Mouse (Mus musculus): ENCODE measurements around the gene Rbp2. TPM values are rescaled to one million over a fixed set of nuclear protein-coding genes. Genes with fewer than 3 reads are reported as not detected.

The Rbp2 gene
- total RNA-seq, 2 experiments from 2014 or later, result not detected

DNA sequence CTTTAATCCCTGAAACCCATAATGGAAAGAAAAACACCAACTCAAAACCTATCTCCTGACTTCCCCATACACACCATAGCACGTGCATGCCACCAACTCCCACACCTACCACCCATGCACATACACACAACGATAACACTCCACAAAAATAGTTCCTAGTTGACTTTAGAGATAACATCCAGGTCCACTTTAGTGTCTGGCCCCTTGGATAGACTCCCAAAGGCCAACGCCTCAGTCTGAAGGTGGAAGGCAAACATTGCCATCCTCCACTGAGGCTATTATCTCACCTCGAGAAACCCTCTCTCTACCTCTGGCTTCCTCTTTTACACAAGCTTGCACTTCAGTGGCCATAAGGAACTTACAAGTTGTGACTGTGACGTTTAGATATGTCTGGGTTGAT is 6.3 kb downstream of the Rbp2 start:
- no peak overlapping the region for H3K27ac ChIP-seq
- H3K4me3 ChIP-seq, result no peak overlapping the region
- no peak for DNase-seq (ENCODE audit: low spot score in 2 of 2)
- TF ChIP-seq CTCF (conservative IDR thresholded peaks at IDR 0.05), result no peak

- no peak for TF ChIP-seq CTCF (conservative IDR thresholded peaks at IDR 0.05)
- DNase-seq (ENCODE audit: low spot score in 2 of 2), result no peak
- Histone ChIP-seq H3K27ac (no peak overlapping the region), H3K4me3 (no peak overlapping the region)
Measured at GRCm38 (mm10) chr9:98492821-98493220, 6.9 kb downstream of the Rbp2 start.

DNA sequence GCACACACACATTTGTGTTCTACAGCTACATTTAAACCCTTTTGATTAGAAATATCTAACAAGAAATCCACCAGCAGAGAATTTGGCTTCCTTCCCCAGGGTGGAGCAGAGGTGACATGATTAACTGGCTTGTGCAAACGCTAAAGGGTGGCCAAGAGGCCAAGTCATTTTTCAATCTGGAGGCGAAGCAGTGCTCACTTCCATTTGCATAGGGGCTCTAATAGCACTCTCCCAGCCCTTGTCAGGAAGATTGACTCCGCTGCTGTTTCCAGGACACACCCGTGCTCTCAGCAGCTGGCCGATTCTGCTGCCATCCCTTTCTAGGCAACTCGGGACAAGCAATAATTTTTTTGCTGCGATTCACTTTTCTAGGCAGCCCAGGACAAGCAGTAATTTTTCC is 11.2 kb downstream of the Rbp2 start:
- TF ChIP-seq CTCF (conservative IDR thresholded peaks at IDR 0.05), result no peak
- H3K27ac ChIP-seq, result no peak overlapping the region
- no peak for DNase-seq (ENCODE audit: low spot score in 2 of 2)
- H3K4me3 ChIP-seq, result no peak overlapping the region

- no peak for TF ChIP-seq CTCF (conservative IDR thresholded peaks at IDR 0.05)
- DNase-seq (ENCODE audit: low spot score in 2 of 2), result no peak
- no peak overlapping the region for H3K27ac ChIP-seq
- H3K4me3 ChIP-seq, result no peak overlapping the region
Measured at GRCm38 (mm10) chr9:98497990-98498389, 12.1 kb downstream of the Rbp2 start.

DNA sequence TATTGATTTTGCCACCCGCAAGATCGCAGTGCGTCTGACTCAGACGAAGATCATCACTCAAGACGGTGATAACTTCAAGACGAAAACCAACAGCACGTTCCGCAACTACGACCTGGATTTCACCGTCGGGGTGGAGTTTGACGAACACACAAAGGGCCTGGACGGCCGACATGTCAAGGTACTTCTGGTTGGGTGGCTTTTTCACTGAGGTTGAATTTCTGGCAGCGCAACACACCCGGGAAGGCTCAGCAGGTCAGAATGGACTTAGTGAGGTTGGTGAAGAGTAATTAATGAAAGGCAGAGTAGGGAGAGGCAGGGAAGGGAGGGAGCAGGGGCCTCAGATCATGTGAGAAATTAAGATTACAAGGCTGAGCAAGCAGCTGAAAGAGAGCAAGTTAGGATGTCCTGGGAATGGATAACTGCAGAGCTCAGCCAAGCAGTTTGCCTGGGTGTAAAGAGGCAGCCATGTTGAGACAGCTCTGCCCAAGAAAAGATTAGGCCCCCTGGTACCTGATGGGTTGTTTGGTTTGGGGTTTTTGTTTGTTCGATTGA is 12.9 kb downstream of the Rbp2 start:
- DNase-seq (ENCODE audit: low spot score in 2 of 2), result no peak
- TF ChIP-seq CTCF (conservative IDR thresholded peaks at IDR 0.05), result no peak
- Histone ChIP-seq H3K4me3 (no peak overlapping the region), H3K27ac (no peak overlapping the region)

- no peak for DNase-seq (ENCODE audit: low spot score in 2 of 2)
- Histone ChIP-seq H3K27ac (no peak overlapping the region), H3K4me3 (no peak overlapping the region)
- TF ChIP-seq CTCF (conservative IDR thresholded peaks at IDR 0.05), result no peak
Measured at GRCm38 (mm10) chr9:98499601-98500000, 13.7 kb downstream of the Rbp2 start.

- DNase-seq (ENCODE audit: low spot score in 2 of 2), result no peak
- Histone ChIP-seq H3K4me3 (no peak overlapping the region), H3K27ac (no peak overlapping the region)
- TF ChIP-seq CTCF (conservative IDR thresholded peaks at IDR 0.05), result no peak
Measured at GRCm38 (mm10) chr9:98507480-98507879, 21.6 kb downstream of the Rbp2 start.

- Histone ChIP-seq H3K27ac (no peak overlapping the region), H3K4me3 (no peak overlapping the region)
- no peak for TF ChIP-seq CTCF (conservative IDR thresholded peaks at IDR 0.05)
- no peak for DNase-seq (ENCODE audit: low spot score in 2 of 2)
Measured at GRCm38 (mm10) chr9:98510363-98511055, 24.6 kb downstream of the Rbp2 start.

- H3K27ac ChIP-seq, result no peak overlapping the region
- no peak for TF ChIP-seq CTCF (conservative IDR thresholded peaks at IDR 0.05)
- no peak overlapping the region for H3K4me3 ChIP-seq
- DNase-seq (ENCODE audit: low spot score in 2 of 2), result no peak
Measured at GRCm38 (mm10) chr9:98523872-98524271, 38.0 kb downstream of the Rbp2 start.

DNA sequence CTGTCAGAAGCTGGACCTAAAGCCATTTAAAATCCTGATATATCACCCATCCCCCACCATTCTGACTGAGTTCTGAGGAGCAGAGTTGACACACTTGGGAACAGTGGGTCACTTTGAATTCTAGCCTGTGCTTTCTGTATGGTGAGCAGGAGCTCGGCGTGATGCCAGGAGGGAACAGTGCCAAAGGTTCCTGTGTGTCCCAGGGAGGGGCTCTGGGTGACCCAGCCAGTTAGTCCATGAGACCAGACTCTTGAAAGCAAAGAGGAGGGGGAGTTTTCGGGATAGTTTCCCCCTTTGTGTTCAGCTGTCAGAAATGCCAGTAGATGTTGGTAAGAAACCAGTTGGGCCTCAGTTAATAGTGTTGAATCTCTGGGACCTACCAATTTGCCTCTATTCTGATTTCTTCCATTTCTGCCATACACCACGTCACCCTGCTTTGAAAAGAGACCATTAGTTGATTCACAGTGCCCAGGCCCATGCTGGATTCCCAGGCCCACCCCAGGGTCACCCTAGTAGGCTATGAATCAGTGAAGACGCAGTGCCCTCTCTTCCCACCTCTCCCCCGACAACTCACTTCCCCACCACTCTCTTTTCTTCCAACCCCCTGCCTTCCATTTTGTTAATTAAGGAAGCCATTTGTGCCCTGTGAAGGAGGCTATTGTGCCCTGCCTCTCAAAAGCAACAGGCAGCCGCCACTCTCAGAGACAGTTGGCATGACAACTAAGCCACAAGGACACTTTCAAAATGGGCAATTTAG is 39.0 kb downstream of the Rbp2 start:
- no peak for TF ChIP-seq CTCF (conservative IDR thresholded peaks at IDR 0.05)
- no peak overlapping the region for H3K27ac ChIP-seq
- H3K4me3 ChIP-seq, result no peak overlapping the region
- DNase-seq (ENCODE audit: low spot score in 2 of 2), result no peak

GRCm38 (mm10) chr9:98525543-98525924 is 39.6 kb downstream of the Rbp2 start:
- DNase-seq (ENCODE audit: low spot score in 2 of 2), result no peak
- H3K4me3 ChIP-seq, result no peak overlapping the region
- no peak overlapping the region for H3K27ac ChIP-seq
- TF ChIP-seq CTCF (conservative IDR thresholded peaks at IDR 0.05), result no peak

- DNase-seq (ENCODE audit: low spot score in 2 of 2), result no peak
- TF ChIP-seq CTCF (conservative IDR thresholded peaks at IDR 0.05), result no peak
- Histone ChIP-seq H3K27ac (no peak overlapping the region), H3K4me3 (no peak overlapping the region)
Measured at GRCm38 (mm10) chr9:98527226-98527625, 41.3 kb downstream of the Rbp2 start.

DNA sequence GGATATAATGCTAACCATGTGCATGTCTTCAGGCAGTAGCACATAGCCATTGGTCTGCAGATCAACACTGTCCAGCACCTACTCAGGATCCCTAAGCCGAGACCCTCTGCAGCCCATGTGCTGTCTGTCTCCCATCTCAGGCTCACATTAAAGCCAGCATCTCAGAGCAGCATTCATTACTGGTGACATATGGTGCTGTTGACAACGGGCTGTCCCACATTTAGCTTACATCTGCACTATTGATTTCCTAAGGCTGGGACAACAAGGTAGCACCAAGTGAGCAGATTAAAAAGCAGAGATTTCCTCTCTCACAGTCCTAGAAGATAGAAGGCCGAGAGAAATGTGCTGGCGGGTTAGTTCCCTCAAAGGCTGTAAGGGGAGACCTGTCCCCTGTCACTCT is 43.9 kb downstream of the Rbp2 start:
- peak overlapping the region; percentile 1; the same call in 1 of the 2 replicates for H3K27ac ChIP-seq
- DNase-seq (ENCODE audit: low spot score in 2 of 2), result peak in 1 of 2 experiments; percentile 14
- no peak overlapping the region for H3K4me3 ChIP-seq
- no peak for TF ChIP-seq CTCF (conservative IDR thresholded peaks at IDR 0.05)

GRCm38 (mm10) chr9:98530999-98531398 is 45.1 kb downstream of the Rbp2 start:
- Histone ChIP-seq H3K27ac (no peak overlapping the region), H3K4me3 (no peak overlapping the region)
- no peak for TF ChIP-seq CTCF (conservative IDR thresholded peaks at IDR 0.05)
- DNase-seq (ENCODE audit: low spot score in 2 of 2), result no peak

Measured in layer of hippocampus, adult 2 months (tissue).